Mouse (Mus musculus): Measurements from ENCODE around the gene Pgm3. TPM values are rescaled to one million over a fixed set of nuclear protein-coding genes. Genes with fewer than 3 reads are reported as not detected.

The Pgm3 gene
- polyA plus RNA-seq, 1 experiment from 2014 or later, result 29.2 TPM

- H3K9me3 ChIP-seq (ENCODE audit: control insufficient read depth, low read depth, low read length), result no peaks in the 10 kb centered on the region
- H3K9ac ChIP-seq (replicated peaks; ENCODE audit: low read depth, low read length), result no peak overlapping the region
- H3K4me2 ChIP-seq (replicated peaks; ENCODE audit: low read depth, low read length), result no peak overlapping the region
- H3K27ac ChIP-seq (ENCODE audit: low read length), result no peak overlapping the region
- H3K27me3 ChIP-seq (ENCODE audit: control insufficient read depth, insufficient read depth, low read length), result no peaks in the 10 kb centered on the region
- peaks cover 5% of the 10 kb centered on the region; the same call in 1 of the 2 replicates for H3K36me3 ChIP-seq (ENCODE audit: control insufficient read depth, insufficient read depth, low read length)
- H3K4me3 ChIP-seq (ENCODE audit: low read depth, low read length), result no peak overlapping the region
- ATAC-seq (ENCODE audit: insufficient number of reproducible peaks, insufficient read depth, low FRiP score, low read depth), result no peak
- no peaks in the 10 kb centered on the region for H3K4me1 ChIP-seq (ENCODE audit: control insufficient read depth, insufficient read depth, low read length)
- 79% methylated on average over 4 of the region's 4 CpGs for WGBS
These were observed 64.2 kb downstream of the Pgm3 start for GRCm38 (mm10) chr9:86507437-86507836.

Other genes with a start within 250 kb of the Pgm3 start
- gene Ube2cbp, start 106.9 kb downstream of the Pgm3 start, polyA plus RNA-seq (2014; fragmentation: Nextera tagmentation; extraction: Ambion mirVana), result 5.1 and 5.5 TPM in 2 replicates
- 27.6 and 29.2 TPM in 2 replicates for gene Dop1a, start 104.7 kb downstream of the Pgm3 start, polyA plus RNA-seq (2014; fragmentation: Nextera tagmentation; extraction: Ambion mirVana)
- 2.6 and 4.1 TPM in 2 replicates for gene Rwdd2a, start 149 bp upstream of the Pgm3 start, polyA plus RNA-seq (2014; fragmentation: Nextera tagmentation; extraction: Ambion mirVana)
- 10.3 and 12.3 TPM in 2 replicates for gene Me1, start 124.1 kb upstream of the Pgm3 start, polyA plus RNA-seq (2014; fragmentation: Nextera tagmentation; extraction: Ambion mirVana)
- gene Prss35, start 171.8 kb upstream of the Pgm3 start, polyA plus RNA-seq (2014; fragmentation: Nextera tagmentation; extraction: Ambion mirVana), result 10.8 and 15.8 TPM in 2 replicates